Mouse (Mus musculus) thymus, postnatal 36 days (tissue): Measurements from ENCODE around the gene Padi2.

Experiments
- DNase-seq, 2 experiments: peaks; one replicate each; pipeline ENCODE4 v3.0.0; 2022; ENCODE audit warnings: mixed read lengths in 2 of 2

Padi2 gene

GRCm38 (mm10) chr4:140992215-140992614, 86.1 kb downstream of the Padi2 start:
- no peak for DNase-seq

GRCm38 (mm10) chr4:140993846-140994245, 87.7 kb downstream of the Padi2 start:
- DNase-seq, result no peak

GRCm38 (mm10) chr4:140995811-140996210, 89.7 kb downstream of the Padi2 start:
- DNase-seq, result no peak

GRCm38 (mm10) chr4:140996812-140997211, 90.7 kb downstream of the Padi2 start:
- DNase-seq, result no peak
